Mouse (Mus musculus) ES-E14 (cell line): ENCODE measurements at regions not wholly inside any gene's neighbourhood (a gene's known extent, or its start where the extent isn't known, plus 50 kb on each side); places are given as distances from the start of the nearest gene placed in this dataset.

Experiments
- DNase-seq: peaks from one replicate; pipeline ENCODE4 v3.0.0-alpha.2; 2013; ENCODE audit warnings: low read depth, low spot score
- H3K27ac ChIP-seq: 2 replicates; pipeline ENCODE4 v1.5.1; 2012; ENCODE audit warnings: low read depth, mild to moderate bottlenecking, low read length, moderate library complexity, mixed read lengths; ENCODE audit not compliant: poor library complexity, insufficient read depth, severe bottlenecking
- H3K36me3 ChIP-seq: 2 replicates; pipeline ENCODE4 v1.6.1; 2012; ENCODE audit warnings: mild to moderate bottlenecking, low read length, moderate library complexity, mixed read lengths; ENCODE audit not compliant: control insufficient read depth, poor library complexity, insufficient read depth, severe bottlenecking
- H3K4me1 ChIP-seq, 2 experiments: fragments of 150-350 bp in 1 of 2; sonication (generic) in 1 of 2; 2 replicates each; pipeline ENCODE4 v1.6.1; 2012; ENCODE audit warnings: low read length in 2 of 2, mild to moderate bottlenecking in 1 of 2, mixed read lengths in 1 of 2; ENCODE audit not compliant: control insufficient read depth in 2 of 2, insufficient read depth in 2 of 2, poor library complexity in 1 of 2
- H3K4me3 ChIP-seq, 2 experiments: fragments of 150-350 bp in 1 of 2; sonication (generic) in 1 of 2; 2 replicates each; pipeline ENCODE4 v1.5.1; 2012; ENCODE audit warnings: low read length in 2 of 2, low read depth in 1 of 2, mild to moderate bottlenecking in 1 of 2, mixed read lengths in 1 of 2; ENCODE audit not compliant: insufficient read depth in 1 of 2, poor library complexity in 1 of 2, severe bottlenecking in 1 of 2
- H3K9ac ChIP-seq: 2 replicates; pipeline ENCODE4 v1.6.1; 2012; ENCODE audit warnings: low read depth, mild to moderate bottlenecking, low read length, mixed read lengths; ENCODE audit not compliant: poor library complexity, insufficient read depth, severe bottlenecking
- H3K9me3 ChIP-seq: fragments of 150-350 bp; sonication (generic); 2 replicates; pipeline ENCODE4 v1.6.1; 2012; ENCODE audit warnings: low read depth, mild to moderate bottlenecking, low read length; ENCODE audit not compliant: control insufficient read depth, insufficient read depth
- CHD2 ChIP-seq: IDR thresholded peaks from 2 replicates; pipeline ENCODE4 v1.6.1; 2014; ENCODE audit warnings: mild to moderate bottlenecking, low read depth, low read length, inconsistent platforms
- HCFC1 ChIP-seq: IDR thresholded peaks from 2 replicates; pipeline ENCODE4 v1.6.1; 2012; ENCODE audit warnings: low read length, inconsistent platforms, borderline replicate concordance; ENCODE audit not compliant: insufficient read depth
- MAFK ChIP-seq: IDR thresholded peaks from 2 replicates; pipeline ENCODE4 v1.6.1; 2014; ENCODE audit warnings: mild to moderate bottlenecking, low read depth, low read length, inconsistent platforms; ENCODE audit not compliant: insufficient read depth
- ZC3H11A ChIP-seq: IDR thresholded peaks from 2 replicates; pipeline ENCODE4 v1.6.1; 2012; ENCODE audit warnings: low read depth, mild to moderate bottlenecking, inconsistent platforms, low read length, borderline replicate concordance
- ZNF384 ChIP-seq: IDR thresholded peaks from 2 replicates; pipeline ENCODE4 v1.6.1; 2012; ENCODE audit warnings: low read depth, low read length, inconsistent platforms
- in situ Hi-C, 2 experiments: fragments of 600-800 bp; cut with MboI; formaldehyde crosslinking; loops; one replicate each; pipeline ENCODE4 v1.15.1; 2025; ENCODE audit warnings: low sequenced_read_pairs in 2 of 2, inconsistent platforms in 1 of 2; ENCODE audit not compliant: unreplicated experiment in 2 of 2

DNA sequence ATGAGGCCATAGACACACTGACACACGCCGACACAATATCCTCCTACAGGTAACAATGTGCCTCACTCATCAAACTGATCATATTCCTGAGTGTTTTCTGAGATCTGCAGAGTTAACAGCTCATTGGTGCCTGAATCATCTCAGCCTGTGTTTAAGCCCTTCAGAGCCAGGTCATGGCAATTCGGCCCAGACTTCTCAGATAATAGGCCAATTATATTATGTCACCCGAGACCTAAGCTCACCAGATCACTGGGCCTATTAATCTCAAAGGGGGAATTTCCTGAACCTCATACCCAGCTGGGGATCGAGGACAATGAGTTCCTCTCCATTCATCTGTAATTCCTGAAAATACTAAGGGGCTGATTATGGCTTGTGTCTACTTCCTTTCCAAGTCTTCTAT, 208.4 kb downstream of the Ly86 start:
- no peak overlapping the region for H3K4me3 ChIP-seq
- in situ Hi-C loops, result no loop called here

DNA sequence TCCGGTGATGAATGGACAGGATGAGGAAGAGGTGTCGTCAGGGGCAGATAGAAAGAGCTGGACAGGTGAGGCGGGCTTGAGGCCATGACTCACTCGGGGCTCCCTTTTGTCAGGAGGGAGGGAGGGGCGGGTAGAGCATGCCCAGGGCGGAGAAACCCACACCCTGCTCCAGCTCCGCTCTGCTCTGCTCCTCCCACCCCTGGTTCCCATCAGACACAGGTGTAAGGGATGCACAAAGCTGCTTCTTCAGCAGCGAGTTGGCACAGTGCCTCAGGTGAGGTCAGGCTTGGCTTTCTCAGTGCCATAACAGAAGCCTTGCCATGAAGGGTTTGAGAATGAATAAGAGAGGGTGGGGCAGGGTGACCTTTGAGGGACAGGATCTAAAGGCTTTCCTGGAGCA, 212.2 kb downstream of the Ly86 start:
- H3K4me1 ChIP-seq, result peaks cover 2 to 11% of the 10 kb centered on the region in 2 experiments; a peak in 1 of 4 replicates
- no peaks in the 10 kb centered on the region for H3K36me3 ChIP-seq
- H3K9ac ChIP-seq, result no peak overlapping the region
- no peak overlapping the region for H3K4me3 ChIP-seq
- in situ Hi-C loops, result no loop called here
- no peak for DNase-seq
- TF ChIP-seq HCFC1 (no peak), ZNF384 (no peak), ZC3H11A (no peak), MAFK (no peak), CHD2 (no peak)
- no peak overlapping the region for H3K27ac ChIP-seq
- H3K9me3 ChIP-seq, result no peaks in the 10 kb centered on the region

More for the DNA sequence above, 208.4 kb downstream of the Ly86 start:
- Histone ChIP-seq H3K9ac (no peak overlapping the region), H3K4me1 (peaks cover 4 to 11% of the 10 kb centered on the region in 2 experiments; a peak in 1 of 4 replicates), H3K27ac (no peak overlapping the region), H3K9me3 (no peaks in the 10 kb centered on the region), H3K36me3 (no peaks in the 10 kb centered on the region)
- no peak for TF ChIP-seq CHD2
- no peak for TF ChIP-seq ZC3H11A
- no peak for TF ChIP-seq ZNF384
- no peak for TF ChIP-seq MAFK
- TF ChIP-seq HCFC1, result no peak
- DNase-seq, result no peak

DNA sequence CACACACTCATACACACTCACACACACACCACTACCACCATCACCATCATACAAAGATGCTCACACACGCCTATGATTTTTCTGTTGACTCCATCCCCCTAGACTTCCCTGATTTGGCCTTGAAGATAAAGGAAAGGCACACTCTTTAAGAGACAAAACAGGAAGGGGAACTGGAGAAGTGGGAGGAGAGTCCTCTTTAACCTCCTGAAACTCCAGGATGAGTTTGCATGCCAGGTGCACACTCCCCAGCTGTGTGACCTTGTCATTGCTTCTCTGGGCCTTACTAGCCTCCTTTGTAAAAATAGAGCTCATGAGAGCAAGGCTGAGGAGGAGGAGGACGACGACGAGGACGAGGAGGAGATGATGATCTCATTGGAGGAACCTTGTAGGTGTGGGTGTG, 212.8 kb downstream of the Ly86 start:
- Histone ChIP-seq H3K27ac (no peak overlapping the region), H3K9me3 (no peaks in the 10 kb centered on the region), H3K4me3 (no peak overlapping the region), H3K4me1 (peaks cover 2 to 15% of the 10 kb centered on the region in 2 experiments; a peak in 1 of 4 replicates), H3K9ac (no peak overlapping the region), H3K36me3 (no peaks in the 10 kb centered on the region)
- no peak for DNase-seq
- no peak for TF ChIP-seq CHD2
- TF ChIP-seq MAFK, result no peak
- TF ChIP-seq ZNF384, result no peak
- TF ChIP-seq ZC3H11A, result no peak
- TF ChIP-seq HCFC1, result no peak
- in situ Hi-C loops, result no loop called here

DNA sequence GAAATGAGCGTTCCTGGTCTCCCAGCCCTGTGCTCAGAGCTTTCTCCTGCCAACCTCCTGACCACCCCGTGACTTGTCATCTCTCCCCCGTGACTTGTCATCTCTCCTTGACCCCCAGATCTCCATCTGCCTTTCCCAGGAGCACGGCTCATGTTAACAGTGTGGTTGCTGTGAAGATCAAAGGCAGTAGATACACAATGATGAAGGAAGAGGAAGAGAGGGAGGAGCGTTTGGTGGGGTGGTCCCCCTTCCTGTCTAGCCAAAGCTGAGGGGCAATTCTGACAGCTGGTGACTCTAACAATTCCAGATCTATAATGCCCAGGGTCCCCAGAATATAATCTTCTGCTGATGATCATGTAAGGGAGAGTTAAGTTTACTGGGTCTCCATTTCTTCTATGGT, 214.0 kb downstream of the Ly86 start:
- no peak for DNase-seq
- Histone ChIP-seq H3K36me3 (no peaks in the 10 kb centered on the region), H3K4me1 (peaks cover 2 to 18% of the 10 kb centered on the region in 2 experiments; a peak in 1 of 4 replicates), H3K9ac (no peak overlapping the region), H3K4me3 (no peak overlapping the region), H3K27ac (no peak overlapping the region), H3K9me3 (no peaks in the 10 kb centered on the region)
- TF ChIP-seq CHD2, result no peak
- in situ Hi-C loops, result no loop called here

DNA sequence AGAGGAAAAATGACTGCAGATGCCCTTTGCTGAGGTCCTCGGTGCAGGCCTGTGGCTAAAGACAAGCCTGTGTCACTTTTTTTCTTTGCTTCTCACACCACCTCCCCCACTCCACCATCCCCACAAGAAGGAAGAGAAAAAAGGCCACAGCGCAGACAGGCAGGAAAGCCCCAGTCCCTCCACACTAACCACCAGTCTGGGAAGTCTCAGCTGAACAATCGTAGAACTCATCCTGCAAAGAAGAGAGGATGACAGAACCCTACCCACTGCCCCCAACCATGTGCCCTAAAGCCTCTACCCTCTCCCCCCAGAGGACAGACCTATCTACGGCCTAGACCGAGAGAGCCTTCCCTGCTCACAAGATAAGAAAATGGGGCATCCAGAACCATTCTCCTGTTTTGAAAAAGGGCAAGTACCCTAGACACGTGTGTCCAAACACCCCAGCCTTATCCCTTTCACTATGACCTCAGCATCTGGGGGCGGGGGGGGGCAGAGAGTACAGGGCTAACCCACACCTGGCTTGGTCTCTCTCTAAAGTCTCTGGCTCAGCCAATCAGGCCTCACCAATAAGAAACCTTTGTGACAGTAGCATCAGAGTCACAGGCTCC, 214.8 kb downstream of the Ly86 start:
- in situ Hi-C loops, result no loop called here
- no peak overlapping the region for H3K4me3 ChIP-seq
- H3K27ac ChIP-seq, result no peak overlapping the region
- H3K36me3 ChIP-seq, result no peaks in the 10 kb centered on the region
- H3K9ac ChIP-seq, result no peak overlapping the region
- DNase-seq, result no peak
- H3K9me3 ChIP-seq, result no peaks in the 10 kb centered on the region
- TF ChIP-seq CHD2, result no peak
- TF ChIP-seq HCFC1, result no peak
- TF ChIP-seq MAFK, result no peak
- no peak for TF ChIP-seq ZNF384
- no peak for TF ChIP-seq ZC3H11A
- H3K4me1 ChIP-seq, result peaks cover 2 to 18% of the 10 kb centered on the region in 2 experiments; a peak in 1 of 4 replicates
